Mouse (Mus musculus) limb, embryonic 14.5 days (tissue): ENCODE measurements around the gene Ahnak. TPM values are rescaled to one million over a fixed set of nuclear protein-coding genes. Genes with fewer than 3 reads are reported as not detected.

Source experiments
- ATAC-seq: fragments of 200-750 bp; cut with Nextera tagmentation; 2 replicates; pipeline ENCODE4 v1.8.0; 2017; ENCODE audit warnings: low read depth, moderate number of reproducible peaks, moderate TSS enrichment; ENCODE audit not compliant: low FRiP score
- DNase-seq: peaks from one replicate; pipeline ENCODE4 v3.0.0-alpha.2; 2015; ENCODE audit warnings: low spot score
- H3K27ac ChIP-seq: fragments of 300-500 bp; sonication (generic); replicated peaks from 2 replicates; pipeline ENCODE4 v1.5.1; 2014; ENCODE audit warnings: low read depth, mild to moderate bottlenecking, low read length, moderate library complexity, mixed read lengths
- H3K27me3 ChIP-seq: fragments of 300-500 bp; sonication (generic); 2 replicates; pipeline ENCODE4 v1.6.1; 2014; ENCODE audit warnings: low read length, mixed read lengths; ENCODE audit not compliant: control insufficient read depth, insufficient read depth
- H3K36me3 ChIP-seq: fragments of 300-500 bp; sonication (generic); 2 replicates; pipeline ENCODE4 v1.6.1; 2014; ENCODE audit warnings: mild to moderate bottlenecking, low read length, moderate library complexity, mixed read lengths; ENCODE audit not compliant: control insufficient read depth, insufficient read depth
- H3K4me1 ChIP-seq: fragments of 300-500 bp; sonication (generic); 2 replicates; pipeline ENCODE4 v1.6.1; 2014; ENCODE audit warnings: antibody characterized with exemption, low read length, mixed read lengths; ENCODE audit not compliant: control insufficient read depth, insufficient read depth
- H3K4me2 ChIP-seq: fragments of 300-500 bp; sonication (generic); replicated peaks from 2 replicates; pipeline ENCODE4 v1.6.1; 2014; ENCODE audit warnings: low read depth, mild to moderate bottlenecking, low read length, moderate library complexity; ENCODE audit not compliant: severe bottlenecking
- H3K4me3 ChIP-seq: fragments of 300-500 bp; sonication (generic); replicated peaks from 2 replicates; pipeline ENCODE4 v1.5.1; 2014; ENCODE audit warnings: low read length
- H3K9ac ChIP-seq: fragments of 300-500 bp; sonication (generic); 2 replicates; pipeline ENCODE4 v1.6.1; 2014; ENCODE audit warnings: mild to moderate bottlenecking, low read depth, low read length, moderate library complexity; ENCODE audit not compliant: severe bottlenecking
- H3K9me3 ChIP-seq: fragments of 300-500 bp; sonication (generic); 2 replicates; pipeline ENCODE4 v1.6.1; 2016; ENCODE audit warnings: low read length; ENCODE audit not compliant: control insufficient read depth
- POLR2A ChIP-seq: fragments of 200-500 bp; IDR thresholded peaks from 2 replicates; pipeline ENCODE4 v1.8.0; 2012; ENCODE audit warnings: inconsistent platforms, mild to moderate bottlenecking, moderate library complexity, borderline replicate concordance; ENCODE audit not compliant: insufficient read depth, insufficient read length; ENCODE audit errors: extremely low read depth
- WGBS: fragments of 180-500 bp; shearing (Covaris S2); extraction: QIAGEN DNeasy Blood & Tissue Kit; methylation state at CpG from one replicate; pipeline ENCODE4 v1.1.7; 2014; 5-methylcytosine and 5-hydroxymethylcytosine counted together
- polyA plus RNA-seq, 2 experiments: library from polyadenylated mRNA; depleted of rRNA in 1 of 2; stranded (reverse) in 1 of 2; unstranded in 1 of 2; fragments of >200 nt; fragmentation: Nextera tagmentation in 1 of 2; extraction: Ambion mirVana in 1 of 2; gene quantifications; 2 replicates each; pipeline versions ENCODE4 v1.2.1 to v1.2.3; 2012 to 2014

Gene Ahnak
- polyA plus RNA-seq, 2 experiments = 31.4 to 61.6 TPM

DNA sequence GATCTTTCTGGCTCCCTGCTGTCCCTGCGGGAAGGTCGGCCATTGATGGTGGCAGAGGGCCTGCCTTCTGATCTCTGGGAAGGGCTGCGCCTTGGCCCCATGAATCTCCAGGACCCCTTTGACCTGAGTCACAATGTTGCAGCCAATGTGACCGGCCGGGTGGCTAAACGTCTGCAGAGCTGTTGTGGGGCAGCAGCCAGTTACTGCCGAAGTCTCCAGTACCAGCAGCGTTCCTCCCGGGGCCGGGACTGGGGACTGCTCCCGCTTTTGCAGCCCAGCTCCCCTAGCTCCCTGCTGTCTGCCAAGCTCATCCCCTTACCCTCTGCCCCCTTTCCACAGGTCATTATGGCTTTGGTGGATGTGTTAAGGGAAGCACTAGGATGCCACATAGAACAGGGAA is 24.0 kb upstream of the Ahnak start:
- DNase-seq (no peak), ATAC-seq (no peak)
- Histone ChIP-seq H3K4me1 (peaks cover 19% of the 10 kb centered on the region; the same call in 1 of the 2 replicates), H3K9ac (peak overlapping the region; percentile 97; the same call in 1 of the 2 replicates), H3K9me3 (no peaks in the 10 kb centered on the region), H3K27me3 (no peaks in the 10 kb centered on the region), H3K27ac (no peak overlapping the region), H3K4me3 (peak overlapping the region; percentile 2; the same call in 1 of the 2 replicates), H3K4me2 (no peak overlapping the region), H3K36me3 (peaks cover 76% of the 10 kb centered on the region)
- TF ChIP-seq POLR2A = no peak
- WGBS = 89% methylated on average over 11 of the region's 11 CpGs

DNA sequence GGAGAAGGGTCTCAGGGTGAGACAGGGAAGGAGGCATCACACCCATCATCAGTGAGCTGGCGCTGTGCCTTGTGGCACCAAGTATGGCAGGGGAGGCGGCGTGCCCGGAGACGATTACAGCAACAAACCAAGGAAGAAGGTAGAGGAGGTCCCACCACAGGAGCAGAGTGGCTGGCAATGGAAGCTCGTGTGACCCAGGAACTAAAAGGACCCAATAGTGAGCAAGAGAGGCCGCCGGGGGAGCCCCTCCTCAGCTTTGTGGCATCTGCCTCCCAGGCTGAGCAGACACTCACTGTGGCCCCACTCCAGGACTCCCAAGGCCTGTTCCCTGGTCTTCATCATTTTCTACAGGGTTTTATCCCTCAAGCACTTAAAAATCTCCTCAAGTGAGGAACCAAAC is 23.3 kb upstream of the Ahnak start:
- Histone ChIP-seq H3K4me1 (peaks cover 19% of the 10 kb centered on the region; the same call in 1 of the 2 replicates), H3K4me2 (peak overlapping the region; percentile 73), H3K27ac (peak overlapping the region; percentile 97), H3K9me3 (no peaks in the 10 kb centered on the region), H3K9ac (peak overlapping the region; percentile 97), H3K36me3 (peaks cover 76% of the 10 kb centered on the region), H3K4me3 (peak overlapping the region; percentile 92), H3K27me3 (no peaks in the 10 kb centered on the region)
- no peak for TF ChIP-seq POLR2A
- ATAC-seq = no peak
- 79% methylated on average over 8 of the region's 8 CpGs for WGBS
- no peak for DNase-seq

DNA sequence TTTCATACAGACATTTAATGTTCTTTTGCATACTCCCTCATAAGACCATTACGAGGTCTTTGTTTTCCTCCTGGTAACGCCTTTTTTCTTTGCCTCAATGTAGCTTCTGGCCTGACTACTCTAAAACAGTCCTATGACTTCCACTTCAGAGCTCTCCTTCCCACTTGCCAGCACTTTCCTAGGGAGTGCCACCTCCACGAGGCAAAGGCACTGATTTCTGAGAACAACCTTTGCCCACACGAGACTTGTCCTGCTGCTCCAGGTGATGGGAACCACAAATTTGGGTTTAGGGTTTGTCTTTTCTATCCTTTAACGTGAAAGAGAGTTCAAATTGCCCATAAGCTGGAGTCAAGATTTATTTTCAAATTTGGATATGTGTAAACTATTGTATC is 22.9 kb upstream of the Ahnak start:
- peak overlapping the region; percentile 73 for H3K4me2 ChIP-seq
- 27% methylated on average over 5 of the region's 5 CpGs for WGBS
- no peaks in the 10 kb centered on the region for H3K9me3 ChIP-seq
- H3K4me3 ChIP-seq = peak overlapping the region; percentile 92
- TF ChIP-seq POLR2A = no peak
- peak overlapping the region; percentile 97 for H3K9ac ChIP-seq
- H3K4me1 ChIP-seq = peaks cover 19% of the 10 kb centered on the region; the same call in 1 of the 2 replicates
- no peaks in the 10 kb centered on the region for H3K27me3 ChIP-seq
- peak overlapping the region; percentile 97 for H3K27ac ChIP-seq
- ATAC-seq (no peak), DNase-seq (no peak)
- H3K36me3 ChIP-seq = peaks cover 77% of the 10 kb centered on the region

DNA sequence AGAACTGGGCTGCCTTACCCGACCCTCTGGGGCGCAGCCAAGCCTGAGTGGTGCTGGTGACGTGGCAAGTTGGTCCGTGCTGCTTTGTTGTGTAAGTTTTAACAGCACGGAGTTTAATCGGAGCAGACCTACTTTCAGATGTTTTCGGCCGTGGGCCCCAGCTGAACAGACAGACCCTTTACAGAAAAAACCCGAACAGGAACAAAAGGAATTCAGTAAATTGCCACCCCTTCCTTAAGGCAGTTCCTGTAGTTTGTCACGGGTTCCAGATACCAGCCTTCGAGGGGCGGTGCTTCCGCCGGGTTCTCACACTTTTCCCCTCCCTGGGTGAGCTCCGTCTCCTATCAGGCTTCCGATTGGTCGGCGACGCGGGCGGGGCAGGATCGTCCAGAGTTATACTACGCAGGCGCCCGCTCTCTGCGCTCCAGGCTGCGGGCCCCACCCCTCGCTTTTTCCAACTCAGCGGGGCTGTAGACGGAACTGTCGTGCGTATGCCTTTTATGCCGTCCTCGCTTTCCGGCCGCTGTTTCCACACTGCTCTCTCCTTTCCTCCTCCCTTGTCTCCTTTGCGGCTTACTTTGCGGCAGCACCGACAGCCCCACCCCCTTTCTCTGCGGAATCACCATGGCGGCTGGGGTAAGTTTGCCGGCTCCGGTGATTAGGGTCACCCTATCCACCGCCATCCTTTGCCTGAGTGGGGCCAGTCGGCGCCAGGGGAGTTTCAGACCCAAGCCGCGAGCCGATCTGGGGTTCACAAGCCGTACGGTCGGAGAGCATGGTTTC is 22.3 kb upstream of the Ahnak start, which contains the start of gene Eef1g:
TSS of gene Eef1g (plus strand) at position 452 of the 783 bp plus-strand sequence.
- Histone ChIP-seq H3K4me1 (peaks cover 19% of the 10 kb centered on the region; the same call in 1 of the 2 replicates), H3K9ac (peak within 1 kb of the TSS; percentile 97), H3K27me3 (no peaks in the 10 kb centered on the region), H3K27ac (peak within 1 kb of the TSS; percentile 97), H3K4me2 (peak within 1 kb of the TSS; percentile 90), H3K4me3 (peak within 1 kb of the TSS; percentile 92), H3K36me3 (peaks cover 77% of the 10 kb centered on the region), H3K9me3 (no peaks in the 10 kb centered on the region)
- peak; percentile 34; the same call in 1 of the 2 replicates for TF ChIP-seq POLR2A
- under 1% methylated on average over 52 of the region's 52 CpGs for WGBS
- peak; percentile 99 for ATAC-seq
- DNase-seq = peak; percentile 100

DNA sequence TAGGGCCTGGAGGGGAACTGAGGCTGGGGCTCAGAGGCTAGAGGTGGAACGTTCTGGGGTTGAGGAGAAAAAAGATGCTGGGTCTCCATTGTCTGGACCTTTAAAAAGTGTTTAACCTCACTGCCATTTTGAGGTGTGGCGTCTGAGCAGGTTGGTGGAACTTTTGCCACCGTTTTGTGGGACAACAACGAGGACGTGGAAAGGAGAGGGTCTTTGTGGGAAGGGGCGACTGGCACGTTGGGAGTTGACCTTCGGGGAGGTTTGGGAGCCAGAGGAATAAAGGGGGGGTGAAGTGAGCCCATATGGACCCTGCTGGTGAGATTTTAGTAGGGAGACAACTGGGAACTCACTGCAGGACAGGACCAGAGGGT is 21.7 kb upstream of the Ahnak start:
- TF ChIP-seq POLR2A = no peak
- DNase-seq = no peak
- no peaks in the 10 kb centered on the region for H3K9me3 ChIP-seq
- peak overlapping the region; percentile 92 for H3K4me3 ChIP-seq
- no peaks in the 10 kb centered on the region for H3K27me3 ChIP-seq
- no peak for ATAC-seq
- H3K9ac ChIP-seq = peak overlapping the region; percentile 97
- H3K4me2 ChIP-seq = peak overlapping the region; percentile 90
- WGBS = 0% methylated on average over 8 of the region's 8 CpGs
- peaks cover 19% of the 10 kb centered on the region; the same call in 1 of the 2 replicates for H3K4me1 ChIP-seq
- peak overlapping the region; percentile 86 for H3K27ac ChIP-seq
- H3K36me3 ChIP-seq = peaks cover 77% of the 10 kb centered on the region
